ENCODE assay signal across 10 mouse cellular contexts in the genomic region with DNA sequence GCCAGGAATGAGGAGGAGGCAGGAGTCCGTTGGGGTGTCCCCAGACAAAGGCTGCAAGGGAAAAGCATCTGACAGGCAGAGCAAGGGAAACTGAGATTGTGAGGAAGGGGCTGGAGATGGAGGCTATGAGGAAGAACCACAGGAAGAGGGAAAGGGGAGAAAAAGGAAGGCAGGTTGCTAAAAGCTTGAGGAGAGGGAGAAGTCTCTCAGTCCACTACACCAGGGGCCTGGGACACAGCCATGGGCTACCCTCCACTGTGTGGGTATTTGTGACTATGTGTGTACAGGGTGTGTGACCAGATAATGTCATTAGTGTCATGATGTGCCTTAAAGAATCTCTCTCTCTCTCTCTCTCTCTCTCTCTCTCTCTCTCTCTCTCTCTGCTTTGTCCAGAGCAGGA.
DNase-seq lines count a peak whose midpoint lies in the region; ATAC-seq and TF ChIP-seq lines count a peak whose summit lies in the region.
"Had no signal": no experiment of that assay in that cellular context is flagged by ENCODE, and none has a peak within 500 bp of the region (broad histone marks: within the 10 kb centered on the region; RNA-seq: fewer than 3 reads in every experiment).

No protein-coding gene starts in this region.

- H3K27ac ChIP-seq in kidney, embryonic 15.5 days = peak overlapping the region; percentile 90
- peak overlapping the region; percentile 65 for H3K27ac ChIP-seq in forebrain, embryonic 10.5 days
- H3K27ac ChIP-seq in hindbrain, postnatal 0 days = no peak overlapping the region
- H3K27ac ChIP-seq in midbrain, postnatal 0 days (ENCODE audit: low read depth, low read length) = no peak overlapping the region
- H3K27ac ChIP-seq: macrophage had no signal

- H3K27me3 ChIP-seq in kidney, embryonic 15.5 days = peaks cover 43% of the 10 kb centered on the region
- peaks cover 100% of the 10 kb centered on the region for H3K27me3 ChIP-seq in forebrain, embryonic 10.5 days (ENCODE audit: poor library complexity, severe bottlenecking)
- H3K27me3 ChIP-seq in hindbrain, postnatal 0 days (ENCODE audit: insufficient read depth, low read length) = peaks cover 7% of the 10 kb centered on the region; the same call in 1 of the 2 replicates
- H3K27me3 ChIP-seq in midbrain, postnatal 0 days (ENCODE audit: insufficient read depth, low read length) = peaks cover 20% of the 10 kb centered on the region

- H3K4me2 ChIP-seq in kidney, embryonic 15.5 days = peak overlapping the region; percentile 60
- H3K4me2 ChIP-seq in hindbrain, postnatal 0 days (ENCODE audit: low read depth, low read length) = peak overlapping the region; percentile 55
- H3K4me2 ChIP-seq in midbrain, postnatal 0 days (ENCODE audit: low read depth, low read length, poor library complexity, severe bottlenecking) = peak overlapping the region; percentile 61

- 0% methylated on average over 1 of the region's 1 CpGs for WGBS in kidney, embryonic 15.5 days
- 0% methylated on average over 1 of the region's 1 CpGs for WGBS in forebrain, embryonic 10.5 days
- WGBS in hindbrain, postnatal 0 days = 0% methylated on average over 1 of the region's 1 CpGs
- 0% methylated on average over 1 of the region's 1 CpGs for WGBS in midbrain, postnatal 0 days

- no peaks in the 10 kb centered on the region for H3K36me3 ChIP-seq in kidney, embryonic 15.5 days
- H3K36me3 ChIP-seq in forebrain, embryonic 10.5 days (replicated peaks) = no peaks in the 10 kb centered on the region
- no peaks in the 10 kb centered on the region for H3K36me3 ChIP-seq in hindbrain, postnatal 0 days (ENCODE audit: insufficient read depth, low read length)
- H3K36me3 ChIP-seq in midbrain, postnatal 0 days (ENCODE audit: insufficient read depth, low read length) = no peaks in the 10 kb centered on the region

- no peak for TF ChIP-seq CTCF in hindbrain, postnatal 0 days (IDR thresholded peaks at IDR 0.05; ENCODE audit: low read depth)
- no peak for TF ChIP-seq CTCF in midbrain, postnatal 0 days (IDR thresholded peaks at IDR 0.05)

- no peak overlapping the region for H3K9ac ChIP-seq in kidney, embryonic 15.5 days
- H3K9ac ChIP-seq in hindbrain, postnatal 0 days (replicated peaks; ENCODE audit: low read length) = no peak overlapping the region
- H3K9ac ChIP-seq in midbrain, postnatal 0 days (replicated peaks; ENCODE audit: low read length, poor library complexity, severe bottlenecking) = no peak overlapping the region

- intact Hi-C loops in left cerebral cortex, postnatal 25 days (cut with DNase I) = no loop called here

- DNase-seq in kidney, adult 18-20 months = no peak
- DNase-seq in forebrain, embryonic 10.5 days (ENCODE audit: extremely low spot score, low spot score) = no peak
- DNase-seq in hindbrain, postnatal 0 days (ENCODE audit: low spot score) = no peak
- DNase-seq in midbrain, postnatal 0 days (ENCODE audit: low spot score) = no peak
- no peak for DNase-seq in left cerebral cortex, postnatal 25 days (ENCODE audit: low spot score in 2 of 2)
- DNase-seq in right cerebral cortex, postnatal 10 days (ENCODE audit: low spot score in 2 of 2) = no peak
- no peak for DNase-seq in layer of hippocampus, adult 9-11 months
- DNase-seq: thymus, postnatal 25 days had no signal

- peaks cover 82% of the 10 kb centered on the region for H3K4me1 ChIP-seq in kidney, embryonic 15.5 days
- peaks cover 27% of the 10 kb centered on the region for H3K4me1 ChIP-seq in forebrain, embryonic 10.5 days
- no peaks in the 10 kb centered on the region; the same call in 1 of the 2 replicates for H3K4me1 ChIP-seq in hindbrain, postnatal 0 days (ENCODE audit: insufficient read depth, low read length)
- peaks cover 2% of the 10 kb centered on the region; the same call in 1 of the 2 replicates for H3K4me1 ChIP-seq in midbrain, postnatal 0 days (ENCODE audit: insufficient read depth, low read length)

- H3K4me3 ChIP-seq in kidney, embryonic 15.5 days (replicated peaks) = peak overlapping the region; percentile 29; the same call in 1 of the 2 replicates
- H3K4me3 ChIP-seq in forebrain, embryonic 10.5 days = peak overlapping the region; percentile 52
- H3K4me3 ChIP-seq in hindbrain, postnatal 0 days (ENCODE audit: low read length) = peak overlapping the region; percentile 24
- H3K4me3 ChIP-seq in midbrain, postnatal 0 days (ENCODE audit: low read depth, low read length) = peak overlapping the region; percentile 31; the same call in 1 of the 2 replicates

- peak; percentile 13; the same call in 1 of the 2 replicates for ATAC-seq in kidney, embryonic 15.5 days (replicated peaks; ENCODE audit: low FRiP score)
- no peak for ATAC-seq in hindbrain, postnatal 0 days
- no peak for ATAC-seq in midbrain, postnatal 0 days (ENCODE audit: low FRiP score)

- H3K9me3 ChIP-seq in kidney, embryonic 15.5 days (replicated peaks) = no peaks in the 10 kb centered on the region
- no peaks in the 10 kb centered on the region for H3K9me3 ChIP-seq in forebrain, embryonic 10.5 days
- no peaks in the 10 kb centered on the region for H3K9me3 ChIP-seq in hindbrain, postnatal 0 days (ENCODE audit: low read length)
- no peaks in the 10 kb centered on the region for H3K9me3 ChIP-seq in midbrain, postnatal 0 days (ENCODE audit: low read length)

Comparison
In these comparisons a context has a peak if more than half of its experiments do, and no peak if none do; other contexts are left out.
1. H3K27ac ChIP-seq: peak in kidney, embryonic 15.5 days (single experiment) and forebrain, embryonic 10.5 days (single experiment); none in hindbrain, postnatal 0 days (single experiment) and midbrain, postnatal 0 days (single experiment).
2. Peak in every context shown above with its lines, with median percentiles within 50 percentile points of each other: H3K4me2 ChIP-seq and H3K4me3 ChIP-seq.